Mouse (Mus musculus) WW6 (cell line): ENCODE results near the gene Klhl3.

Experiments
- DNase-seq: peaks from one replicate; pipeline ENCODE4 v3.0.0-alpha.2; 2013; ENCODE audit warnings: low read depth, low spot score

Gene Klhl3

DNA sequence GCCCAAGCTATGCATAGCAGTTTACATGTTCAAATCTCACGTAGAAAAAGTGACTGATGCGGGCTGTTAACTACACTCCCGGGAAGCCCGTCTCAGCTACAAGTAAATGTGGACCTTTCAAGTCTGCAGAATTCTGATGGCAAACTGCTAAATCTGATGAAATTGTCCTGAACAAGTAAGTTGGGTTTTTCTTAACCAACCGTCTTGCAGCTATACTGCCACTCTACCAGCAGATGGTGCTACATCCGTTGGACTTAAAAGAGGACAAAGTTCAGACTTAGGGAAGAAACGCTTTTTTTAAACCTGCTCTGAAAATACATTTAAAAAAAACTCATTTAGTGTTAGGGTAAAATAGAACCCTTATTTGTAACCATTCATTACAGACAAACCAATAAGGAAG, 12.7 kb upstream of the Klhl3 start:
- DNase-seq: no peak

DNA sequence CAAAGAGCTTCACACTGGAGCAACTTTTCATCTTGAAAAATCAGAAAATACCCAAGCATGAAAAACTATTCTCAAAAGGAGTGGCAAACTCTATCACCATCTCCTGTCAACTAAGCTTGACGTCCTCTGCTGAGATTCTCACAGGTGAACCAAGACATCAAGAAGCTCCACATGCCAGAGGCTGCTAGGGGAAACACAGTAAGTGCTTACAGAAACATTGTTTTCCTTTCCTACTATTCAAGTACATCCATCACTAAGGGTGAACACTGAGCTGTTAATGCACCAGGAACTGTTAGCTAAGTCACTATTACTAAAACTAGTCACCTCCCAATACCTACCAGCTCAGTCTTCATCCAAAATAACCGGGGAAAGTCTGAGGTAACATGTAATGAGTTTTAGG, 11.6 kb upstream of the Klhl3 start:
- DNase-seq: no peak

DNA sequence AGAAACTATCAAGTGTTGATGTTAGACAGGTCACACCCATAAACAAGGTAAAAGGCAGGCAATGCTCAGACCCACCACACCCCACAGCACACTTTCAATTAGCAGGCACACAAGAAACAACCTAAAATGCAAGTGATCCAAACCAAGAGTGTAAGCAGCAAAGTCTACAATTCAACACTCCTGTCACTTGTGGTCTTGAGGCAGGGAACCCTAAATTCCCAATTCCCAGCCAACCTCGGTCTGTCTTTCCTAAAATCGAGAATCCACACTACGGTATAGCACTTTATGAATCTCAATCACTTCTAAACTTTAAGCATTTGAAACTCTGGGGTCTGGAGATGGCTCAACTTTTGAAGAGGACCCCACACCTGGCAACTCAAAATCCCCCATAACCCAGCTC, 10.9 kb upstream of the Klhl3 start:
- DNase-seq: no peak

DNA sequence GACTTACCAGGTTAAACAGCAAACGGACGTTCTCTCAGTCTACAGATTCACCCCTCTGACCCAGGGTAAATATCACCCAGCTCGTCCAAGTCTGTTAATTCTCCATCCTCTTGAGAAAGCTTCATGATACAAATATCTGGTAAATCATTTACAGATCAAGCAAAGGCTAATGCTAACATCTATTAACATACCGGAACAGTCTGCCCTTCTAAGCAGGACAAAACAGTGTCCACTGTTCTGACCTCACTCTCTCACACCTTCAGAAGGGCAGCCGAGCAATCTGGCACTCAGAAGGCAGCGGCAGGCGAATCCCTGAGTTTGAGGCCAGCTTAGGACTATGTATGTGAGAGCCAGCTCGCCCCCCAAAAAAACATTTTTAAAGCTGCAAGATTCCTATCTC, 10.0 kb upstream of the Klhl3 start:
- no peak for DNase-seq

DNA sequence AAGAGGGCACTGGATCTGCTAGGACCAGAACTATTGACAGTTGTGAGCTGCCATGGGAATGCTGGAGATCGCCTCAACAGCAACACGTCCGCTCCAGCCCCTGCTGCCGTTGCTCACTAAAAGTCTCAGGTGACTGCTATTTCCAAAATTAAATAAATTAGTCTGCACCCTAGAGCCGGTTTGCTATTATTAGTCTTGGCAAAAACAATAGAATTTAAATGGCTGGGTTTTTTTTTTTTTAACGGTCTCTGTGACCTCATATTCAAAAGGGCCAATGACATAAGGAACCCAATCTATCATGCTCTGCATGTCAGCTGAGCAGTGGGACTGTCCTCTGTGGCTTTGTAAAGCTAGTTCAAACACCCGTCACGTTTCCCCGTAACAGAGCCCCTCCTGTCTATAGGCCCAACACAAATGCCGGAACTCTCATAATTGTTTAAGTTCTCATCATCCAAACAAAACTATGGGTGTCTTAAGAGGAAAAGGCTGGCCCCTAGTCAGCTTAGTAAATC, 9.4 kb upstream of the Klhl3 start:
- DNase-seq: no peak

DNA sequence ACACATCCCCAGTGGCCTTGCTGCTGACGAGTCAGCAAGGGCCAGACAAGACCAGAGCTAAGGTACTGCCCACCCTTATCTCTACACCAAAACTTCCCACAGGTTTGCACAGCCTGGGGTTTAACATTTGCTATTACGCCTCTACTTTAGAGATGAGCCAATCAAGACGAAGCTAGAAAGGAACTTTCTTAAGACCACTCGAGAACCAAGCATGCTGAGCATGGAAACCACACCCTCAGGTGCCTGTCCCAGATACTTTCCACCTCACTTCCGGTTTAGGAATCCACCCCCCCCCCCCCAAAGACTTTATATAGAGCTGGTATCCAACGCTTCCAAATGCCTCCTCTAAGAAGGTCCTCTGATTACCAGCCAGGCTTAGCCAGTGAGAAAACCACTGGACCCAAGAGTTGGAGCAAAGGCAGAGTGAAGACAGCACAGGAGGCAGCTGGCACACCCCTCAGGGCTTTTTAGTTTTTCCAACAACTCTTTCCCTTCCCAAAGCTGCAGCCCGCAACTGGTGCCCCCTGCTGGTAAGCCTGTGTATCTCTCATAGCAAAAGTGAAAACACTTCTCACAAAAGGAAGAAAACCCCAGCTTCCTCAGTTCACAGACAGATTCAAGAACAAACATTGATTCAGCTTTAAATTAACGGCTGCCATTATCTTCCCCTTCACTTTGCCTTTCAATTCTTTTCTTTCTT, 4.1 kb upstream of the Klhl3 start:
- no peak for DNase-seq

DNA sequence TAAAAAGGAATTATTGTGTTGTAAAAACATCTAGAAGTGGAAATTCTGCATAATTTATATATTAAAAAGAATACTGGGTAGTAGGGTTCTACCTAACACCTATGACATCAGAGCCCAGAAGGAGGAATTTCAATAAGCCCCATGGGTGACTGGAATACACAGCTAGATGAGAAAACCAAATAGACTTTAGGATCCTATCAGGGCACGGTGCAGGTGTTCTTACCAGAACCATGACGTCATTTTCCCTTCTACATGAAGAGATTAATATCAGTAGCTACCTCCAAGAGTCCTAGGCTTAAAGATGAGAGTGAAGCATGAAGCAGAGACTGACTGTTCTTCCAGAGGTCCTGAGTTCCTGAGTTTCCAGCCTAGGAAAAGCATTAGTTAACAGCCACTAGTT, 3.4 kb upstream of the Klhl3 start:
- no peak for DNase-seq

DNA sequence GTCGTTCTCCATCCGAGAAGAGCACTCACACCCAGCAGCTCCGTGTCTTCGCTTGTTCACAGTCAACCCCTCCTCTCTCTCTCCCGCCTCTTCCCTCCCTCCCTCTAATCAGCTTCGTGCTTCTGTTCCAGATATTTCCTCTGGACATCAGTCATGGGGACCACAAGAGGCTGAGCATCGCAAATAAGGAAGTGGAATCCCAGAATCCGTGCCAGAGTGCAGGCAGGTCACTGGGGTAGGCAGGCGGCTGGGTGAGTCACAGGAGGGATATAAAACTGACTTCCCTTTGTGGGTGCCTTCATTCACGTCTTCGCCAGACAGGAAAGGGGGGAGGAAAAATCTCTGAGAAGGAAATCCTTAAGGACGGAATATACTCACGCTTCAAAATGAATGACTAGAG, 1.8 kb upstream of the Klhl3 start:
- DNase-seq: no peak

DNA sequence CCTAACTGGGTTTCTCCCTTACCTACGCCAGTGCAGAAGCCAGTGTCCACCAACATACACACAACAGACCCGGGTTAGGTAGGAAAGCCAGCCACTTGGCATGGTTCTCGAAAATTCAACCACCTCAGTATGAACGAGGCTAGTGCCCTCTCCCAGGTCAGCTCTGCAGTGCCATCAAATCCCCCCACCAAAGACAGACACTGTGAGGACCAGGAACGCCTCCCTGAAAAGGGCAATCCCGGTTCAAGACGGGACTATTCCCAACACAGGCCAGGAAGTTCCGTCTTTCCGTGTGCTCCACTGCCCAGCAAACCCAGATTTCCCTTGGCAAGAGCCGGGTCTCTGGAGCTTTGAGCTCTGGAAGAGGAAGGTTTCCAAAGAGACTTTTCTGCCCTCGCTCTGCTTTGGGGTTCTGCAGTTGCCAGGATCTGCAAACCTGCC, 771 bp downstream of the Klhl3 start:
- no peak for DNase-seq

DNA sequence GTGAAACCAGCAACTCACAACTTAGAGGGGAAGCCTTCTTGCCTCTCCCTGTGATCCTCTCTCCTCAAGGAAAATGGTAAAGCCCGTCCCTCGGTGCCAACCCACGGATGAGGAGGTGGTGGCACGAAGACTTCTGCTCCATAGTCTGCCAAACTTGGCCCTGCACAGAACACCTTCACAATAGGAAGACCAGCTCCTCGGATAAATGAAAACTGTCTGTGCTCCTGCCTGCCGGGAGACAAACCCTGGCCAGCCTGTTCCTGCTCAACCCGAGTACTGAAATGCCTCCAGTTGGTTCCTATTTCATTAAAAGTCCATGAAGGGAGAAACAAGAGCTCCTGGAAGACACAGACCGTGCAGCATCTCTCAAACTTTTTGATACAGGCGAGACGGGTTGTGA, 1.2 kb downstream of the Klhl3 start:
- DNase-seq: no peak

DNA sequence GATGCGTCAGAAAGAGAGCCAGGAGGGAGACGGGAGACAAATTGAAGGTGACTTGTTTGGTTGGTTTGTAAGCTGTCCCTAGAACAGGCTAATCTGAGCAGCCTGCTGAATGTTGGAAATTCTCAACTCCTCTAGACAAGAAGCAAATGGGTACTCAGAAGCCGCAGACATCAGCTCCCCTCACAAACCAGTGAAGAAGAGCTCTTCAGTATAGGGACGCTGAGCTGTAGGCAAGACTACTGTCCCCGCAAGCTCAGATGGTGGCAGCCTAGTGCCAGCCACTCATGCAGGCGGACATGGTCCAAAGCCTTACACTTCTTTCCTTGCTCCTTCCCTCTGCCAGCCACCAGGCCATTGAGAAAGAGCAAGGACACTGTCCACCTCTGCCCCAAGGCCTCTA, 2.1 kb downstream of the Klhl3 start:
- DNase-seq: no peak

DNA sequence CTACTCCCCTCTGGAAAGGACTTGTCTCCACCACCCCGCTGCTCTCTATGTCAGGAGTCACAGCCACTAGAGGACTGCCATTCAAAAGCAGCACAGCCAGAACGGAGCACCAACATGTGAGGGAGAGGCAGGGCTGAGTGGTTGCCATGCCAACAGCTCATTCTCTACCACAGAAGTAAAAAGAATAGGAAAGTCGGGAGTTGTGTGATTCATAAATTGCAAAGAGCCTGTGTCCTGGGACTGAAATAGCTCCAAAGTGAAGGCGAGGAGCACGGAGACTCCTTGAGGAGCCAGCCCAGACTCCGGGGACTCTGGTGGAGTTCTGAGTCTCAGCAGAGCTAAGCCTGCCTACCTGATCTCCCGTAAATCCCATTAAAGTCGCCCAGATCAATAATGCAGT, 22.7 kb downstream of the Klhl3 start:
- DNase-seq: no peak

DNA sequence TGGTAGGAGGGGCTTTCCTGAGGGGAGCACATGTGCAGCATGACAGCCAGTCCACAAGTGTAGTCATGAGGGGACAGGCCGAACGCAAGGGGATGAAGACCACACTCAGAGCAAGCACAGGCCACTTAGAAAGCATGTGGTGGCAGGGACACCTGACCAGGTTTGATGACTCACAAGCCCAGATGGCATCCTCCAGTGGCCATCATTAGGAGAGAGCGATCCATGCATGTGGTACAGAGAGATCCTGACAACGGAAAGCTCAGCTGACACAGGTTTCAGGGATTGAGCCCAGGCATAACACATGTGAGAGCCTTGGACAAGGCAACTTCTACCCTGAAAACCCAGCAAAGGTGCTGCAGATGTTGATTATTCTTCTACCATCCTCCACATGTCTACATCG, 29.0 kb downstream of the Klhl3 start:
- no peak for DNase-seq

DNA sequence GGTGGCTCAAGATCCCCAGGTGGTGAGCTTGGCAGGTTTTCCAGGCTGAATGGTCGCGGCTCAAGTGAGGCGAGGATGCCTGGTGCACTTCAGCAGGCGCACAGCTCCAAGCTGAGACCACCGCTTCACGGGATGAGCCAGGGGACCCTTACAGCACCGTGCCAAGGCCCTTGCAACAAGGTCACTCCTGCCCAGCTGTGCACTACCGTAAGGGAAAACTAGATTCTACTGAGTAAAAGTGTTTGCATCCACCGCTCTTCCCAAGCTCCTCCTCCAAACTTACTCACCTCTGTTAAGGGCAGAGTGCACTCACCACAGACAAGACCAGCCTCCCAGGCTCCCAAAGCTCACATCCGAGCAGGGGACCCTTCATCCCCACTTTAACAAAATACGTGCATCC, 29.9 kb downstream of the Klhl3 start:
- DNase-seq: no peak

DNA sequence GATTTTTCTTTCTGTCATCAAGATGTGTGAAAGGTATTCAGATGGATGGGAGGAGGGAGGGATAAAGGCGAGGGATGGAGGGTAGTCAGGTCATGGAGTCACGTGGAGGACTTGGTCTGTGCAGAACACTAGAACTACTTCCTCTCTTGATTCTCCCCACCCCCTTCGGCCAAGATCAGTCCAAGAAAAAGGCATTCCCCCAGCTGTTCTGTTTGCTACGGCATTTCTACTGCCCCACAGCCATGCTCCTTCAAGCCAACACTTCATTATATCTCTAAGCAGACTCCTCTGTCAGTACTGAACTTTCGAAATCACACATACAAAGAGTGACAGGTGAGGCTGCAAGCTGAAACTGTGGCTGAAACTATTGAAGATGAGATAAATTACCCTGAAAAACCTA, 30.3 kb downstream of the Klhl3 start:
- no peak for DNase-seq

DNA sequence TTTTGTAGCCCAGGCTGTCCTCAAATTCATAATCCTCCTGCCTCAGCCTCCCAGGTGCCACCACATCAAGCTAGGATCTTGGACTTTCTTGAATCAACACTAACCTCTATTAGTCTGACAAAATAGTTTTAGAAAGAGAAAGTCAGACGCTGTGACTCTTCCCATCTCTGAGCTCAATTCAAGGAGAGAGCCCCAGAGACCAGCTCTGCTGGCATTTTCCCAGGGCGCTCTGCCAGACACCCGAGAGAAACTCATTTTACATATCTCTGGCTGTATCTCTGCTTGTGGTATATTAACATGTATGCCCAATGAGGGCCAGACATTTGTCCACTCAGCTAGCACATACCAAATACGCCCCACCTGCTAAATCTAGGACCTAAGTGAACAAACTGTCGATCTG, 35.0 kb downstream of the Klhl3 start:
- DNase-seq: no peak

DNA sequence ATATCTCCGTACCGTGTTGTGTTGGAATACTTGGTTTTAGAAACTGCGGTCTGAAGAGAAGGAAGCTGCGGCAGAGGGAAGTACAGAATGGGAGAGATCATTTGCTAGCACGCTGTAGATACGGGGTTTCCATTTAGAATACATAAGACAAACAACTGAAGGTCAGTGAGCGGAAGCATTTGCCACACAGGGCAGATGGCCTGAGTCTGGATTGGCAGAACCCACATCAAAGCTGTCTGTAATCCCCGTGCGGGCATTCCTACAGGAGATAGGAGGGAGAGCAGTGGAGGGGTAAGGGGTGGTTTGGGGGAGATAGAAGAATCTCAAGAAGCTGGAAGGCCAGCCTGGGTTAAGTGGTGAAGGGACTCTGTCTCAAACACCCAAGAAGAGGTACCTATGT, 38.5 kb downstream of the Klhl3 start:
- DNase-seq: no peak

DNA sequence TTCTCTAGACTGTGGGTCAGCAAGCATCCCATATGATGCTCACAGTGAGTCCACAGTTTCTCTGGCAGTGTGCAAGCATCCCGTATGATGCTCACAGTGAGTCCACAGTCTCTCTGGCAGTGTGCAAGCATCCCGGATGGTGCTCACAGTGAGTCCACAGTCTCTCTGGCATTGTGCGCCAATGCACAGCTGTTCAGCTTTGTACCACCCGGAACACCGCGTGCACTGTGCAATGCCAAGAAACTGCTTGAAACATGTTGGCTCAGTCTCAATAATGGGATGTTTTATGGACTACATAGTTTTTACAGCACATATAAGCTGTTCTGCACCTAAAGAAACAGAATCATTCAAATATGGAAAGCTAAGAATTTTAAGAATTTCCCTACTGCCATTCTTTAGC, 38.9 kb downstream of the Klhl3 start:
- DNase-seq: no peak

DNA sequence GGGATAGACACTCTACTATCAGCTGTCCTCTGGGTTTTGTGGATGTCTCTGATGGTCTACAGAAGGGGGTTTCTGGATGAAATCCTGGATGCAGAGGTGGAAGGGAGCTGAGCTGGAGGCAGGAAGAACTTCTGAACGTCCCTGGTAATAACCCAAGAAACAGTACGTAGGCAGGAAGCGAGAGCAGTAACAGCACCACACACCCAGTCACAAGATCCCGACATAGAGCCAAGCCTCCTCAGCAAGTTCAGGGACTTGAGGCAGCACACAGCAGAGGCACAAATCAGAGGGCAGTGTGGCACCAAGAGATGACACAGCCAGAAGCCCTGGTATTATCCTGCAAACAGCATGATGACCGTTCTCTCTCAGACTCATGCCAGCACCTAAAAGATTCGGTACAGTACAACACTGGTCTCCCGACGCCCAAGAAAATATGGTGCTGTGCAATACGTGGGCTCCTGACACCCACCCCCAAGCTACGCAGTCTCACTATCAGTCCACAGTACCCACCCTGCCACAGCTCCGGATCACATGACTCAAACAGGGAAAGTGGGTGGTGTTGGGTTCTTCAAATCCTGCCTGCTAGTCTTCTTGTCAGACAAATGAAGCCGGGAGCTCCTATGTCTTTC, 40.0 kb downstream of the Klhl3 start:
- no peak for DNase-seq

DNA sequence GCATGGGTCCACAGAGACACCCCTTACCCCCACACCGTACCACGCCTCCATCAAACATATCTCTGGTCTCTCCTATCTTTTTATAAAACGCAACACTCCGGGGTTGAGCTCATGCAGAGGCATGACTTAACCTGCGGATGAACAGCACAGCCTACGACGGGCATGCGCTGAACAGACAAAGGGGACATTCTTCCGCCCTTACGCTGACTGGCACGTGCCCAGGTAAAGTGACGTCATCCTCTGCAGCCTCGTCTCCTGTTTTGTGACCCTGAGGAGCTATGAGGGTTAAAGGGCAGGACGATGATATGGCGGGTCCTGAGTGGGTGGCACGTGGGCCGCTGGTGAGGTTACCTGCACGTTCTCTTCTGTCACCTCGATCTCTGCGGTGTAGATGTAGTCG, 42.2 kb downstream of the Klhl3 start:
- DNase-seq: no peak

DNA sequence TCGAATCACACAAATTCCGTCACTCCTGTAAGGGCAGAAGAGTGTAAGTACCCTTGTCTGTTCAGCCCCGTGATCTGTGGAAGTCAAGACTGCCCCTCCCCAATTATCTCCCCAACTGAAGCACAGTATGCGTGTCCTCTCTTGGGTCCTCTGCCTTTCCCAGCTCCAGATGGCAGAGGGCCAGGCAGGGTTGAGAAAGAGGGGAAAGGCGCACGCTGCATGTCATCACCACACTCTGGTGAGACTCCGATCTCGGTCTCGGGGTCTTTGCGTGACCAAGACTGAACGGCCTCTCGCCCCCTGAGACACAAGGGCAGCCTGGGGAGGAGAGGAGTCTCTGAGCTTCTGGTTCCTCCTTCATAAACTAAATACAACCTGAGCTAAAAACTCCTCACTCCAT, 42.9 kb downstream of the Klhl3 start:
- DNase-seq: no peak

DNA sequence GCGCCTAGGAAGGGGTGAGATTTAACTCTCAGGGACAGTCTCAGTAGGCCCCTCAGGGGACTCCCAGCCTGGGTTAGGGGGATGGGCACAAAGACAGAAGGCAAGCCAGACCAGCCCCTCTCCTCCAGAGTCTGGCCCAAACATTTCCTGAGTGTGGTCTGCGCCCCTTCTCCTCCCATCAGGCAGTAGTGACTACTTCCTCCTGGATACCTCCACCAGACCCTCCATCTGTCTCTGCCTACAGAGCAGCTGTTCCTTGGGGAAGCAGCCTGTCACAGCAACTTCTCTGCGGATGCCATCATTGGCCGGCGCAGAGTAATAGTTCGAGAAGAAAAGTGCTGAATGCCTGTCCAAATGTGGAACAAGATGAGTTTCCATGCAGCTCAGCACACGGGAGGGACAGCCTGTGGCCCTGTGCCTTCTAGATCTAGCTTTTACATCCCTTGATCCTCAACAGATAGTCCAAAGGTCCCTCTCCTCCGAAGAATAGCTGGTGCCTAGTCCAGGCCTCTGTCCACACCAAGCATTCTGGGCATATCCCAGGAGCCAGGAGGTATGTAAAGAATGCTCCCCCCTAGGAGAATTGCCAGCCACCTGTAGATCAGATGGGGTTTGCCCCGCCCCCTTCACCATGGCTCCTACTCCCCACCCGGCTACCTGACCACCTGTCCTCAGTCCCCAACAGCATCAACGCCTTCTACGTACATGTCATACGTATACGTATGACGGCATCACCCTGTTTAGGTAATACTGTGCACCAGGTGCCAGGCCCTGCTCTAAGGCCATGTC, 44.8 kb downstream of the Klhl3 start:
- DNase-seq: no peak
